Mouse (Mus musculus) CD4-positive, CD25-positive, alpha-beta regulatory T cell, adult 2 months (primary cell): Measurements from ENCODE around the gene Cd59b.
"Not testable (repeated sequence)": the region's sequence is repeated elsewhere in the genome, so short reads cannot be mapped to it uniquely, and the experiment has no call there.

Source experiments
- DNase-seq: peaks from one replicate; pipeline ENCODE4 v3.0.0-alpha.2; 2012; ENCODE audit warnings: low read depth, low spot score

Gene Cd59b

GRCm38 (mm10) chr2:104117173-104117572 lies 47.5 kb downstream of the Cd59b start:
- not testable (repeated sequence) for DNase-seq

- no peak for DNase-seq
These were observed 49.4 kb downstream of the Cd59b start for GRCm38 (mm10) chr2:104119097-104119496.

- DNase-seq, result no peak
These were observed 50.7 kb downstream of the Cd59b start for GRCm38 (mm10) chr2:104120312-104120711.

GRCm38 (mm10) chr2:104121681-104122504 lies 52.2 kb downstream of the Cd59b start:
- no peak for DNase-seq

GRCm38 (mm10) chr2:104122505-104123378 lies 53.1 kb downstream of the Cd59b start, which contains the start of gene A930018P22Rik:
Gene A930018P22Rik (plus strand): TSS chr2:104122769.
- peak; percentile 85 for DNase-seq

GRCm38 (mm10) chr2:104123540-104123939 lies 53.9 kb downstream of the Cd59b start:
- DNase-seq, result no peak

- DNase-seq, result no peak
These were observed 54.4 kb downstream of the Cd59b start for GRCm38 (mm10) chr2:104124071-104124470.

GRCm38 (mm10) chr2:104128803-104129531 lies 59.3 kb downstream of the Cd59b start:
- no peak for DNase-seq

- no peak for DNase-seq
These were observed 60.5 kb downstream of the Cd59b start for GRCm38 (mm10) chr2:104130165-104130564.

- peak; percentile 53 for DNase-seq
These were observed 61.3 kb downstream of the Cd59b start for GRCm38 (mm10) chr2:104130969-104131368.

- DNase-seq, result no peak
These were observed 62.7 kb downstream of the Cd59b start for GRCm38 (mm10) chr2:104132266-104132859.

GRCm38 (mm10) chr2:104133042-104133810 lies 63.6 kb downstream of the Cd59b start:
- DNase-seq, result no peak

- DNase-seq, result peak; percentile 89
These were observed 64.8 kb downstream of the Cd59b start for GRCm38 (mm10) chr2:104134150-104135056.

- DNase-seq, result no peak
These were observed 66.3 kb downstream of the Cd59b start for GRCm38 (mm10) chr2:104135920-104136319.
